Mouse (Mus musculus): ENCODE data around the gene Gm765.

Gene Gm765

DNA sequence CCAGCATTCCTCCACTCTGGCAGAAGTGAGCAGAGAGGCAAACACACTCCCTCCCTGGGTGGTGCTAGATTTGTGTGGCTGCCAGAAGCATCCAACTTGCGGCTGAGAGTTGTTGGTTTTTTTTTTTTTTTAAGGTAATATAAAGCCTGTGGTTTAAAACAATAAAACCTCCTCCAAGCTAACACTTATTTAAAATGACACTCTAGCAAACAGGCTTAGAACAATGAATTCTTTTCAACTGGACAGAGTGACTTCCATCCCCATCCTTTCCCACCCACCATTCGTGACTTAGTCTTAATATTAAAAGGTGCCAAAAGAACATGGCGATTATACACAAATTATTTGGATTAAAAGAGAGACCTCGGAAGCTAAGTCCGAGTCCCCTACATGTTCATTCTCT is at the start of gene Gm765:
Gene Gm765, minus strand, starts transcription at position 101 of the 400 bp plus-strand sequence.
- DNase-seq (ENCODE audit: low read depth, low spot score) = no peak

DNA sequence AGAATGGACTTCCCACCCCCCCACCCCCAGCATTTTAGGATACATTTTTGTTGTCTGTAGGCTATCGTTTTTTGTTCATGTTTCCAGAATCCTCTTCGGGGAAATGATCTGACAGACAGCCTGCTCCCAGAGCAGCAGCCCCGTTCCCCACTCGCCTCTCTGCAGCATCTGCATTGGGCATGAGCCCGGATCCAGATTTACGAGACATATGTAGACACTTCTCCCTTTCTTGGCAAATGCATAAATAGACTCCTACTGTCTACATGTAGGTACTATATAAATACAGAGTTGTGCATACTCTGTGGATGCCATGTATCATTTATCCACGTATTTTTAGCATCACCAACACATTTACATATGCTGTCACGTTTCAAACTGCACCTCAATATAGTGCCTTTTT is 42.9 kb upstream of the Gm765 start:
- no peak for DNase-seq (ENCODE audit: low read depth, low spot score)

DNA sequence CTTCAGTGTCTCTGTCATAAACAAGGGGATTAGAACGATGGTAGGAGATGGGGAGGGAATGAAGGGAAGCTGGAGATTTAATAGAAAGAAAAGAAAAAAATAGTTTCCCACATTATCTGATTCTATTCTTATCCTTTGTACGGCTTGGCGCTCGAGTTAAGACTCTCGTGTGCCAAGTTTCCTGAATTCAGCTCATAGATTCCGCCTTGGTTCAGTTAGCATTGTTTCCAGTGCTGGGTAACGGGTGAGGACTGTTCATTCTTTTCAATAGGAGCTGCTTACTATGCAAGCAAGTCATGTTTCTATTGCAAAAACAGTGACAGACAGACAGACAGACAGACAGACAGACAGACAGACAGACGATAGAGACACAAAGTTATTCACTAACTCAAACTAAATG is 41.9 kb upstream of the Gm765 start:
- no peak for DNase-seq (ENCODE audit: low read depth, low spot score)

DNA sequence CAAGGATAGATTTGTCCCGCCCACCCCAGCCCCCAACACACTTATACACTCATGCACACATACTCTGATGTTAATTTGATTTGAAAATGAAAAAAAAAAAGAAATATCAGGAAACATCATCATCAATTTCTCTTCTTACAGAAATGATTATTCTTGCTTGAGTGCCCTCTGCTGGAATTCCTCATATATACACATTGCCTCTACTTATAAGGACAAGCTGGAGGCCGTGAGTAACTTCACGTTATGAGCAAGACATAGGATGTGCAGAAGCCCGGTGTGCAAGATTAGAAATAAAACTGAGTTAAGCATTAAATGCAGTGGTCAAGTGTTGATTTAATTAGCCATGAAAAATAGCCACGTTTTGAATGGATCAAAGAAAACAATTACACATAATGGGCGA is 40.9 kb upstream of the Gm765 start:
- DNase-seq (ENCODE audit: low read depth, low spot score) = peak; percentile 6

DNA sequence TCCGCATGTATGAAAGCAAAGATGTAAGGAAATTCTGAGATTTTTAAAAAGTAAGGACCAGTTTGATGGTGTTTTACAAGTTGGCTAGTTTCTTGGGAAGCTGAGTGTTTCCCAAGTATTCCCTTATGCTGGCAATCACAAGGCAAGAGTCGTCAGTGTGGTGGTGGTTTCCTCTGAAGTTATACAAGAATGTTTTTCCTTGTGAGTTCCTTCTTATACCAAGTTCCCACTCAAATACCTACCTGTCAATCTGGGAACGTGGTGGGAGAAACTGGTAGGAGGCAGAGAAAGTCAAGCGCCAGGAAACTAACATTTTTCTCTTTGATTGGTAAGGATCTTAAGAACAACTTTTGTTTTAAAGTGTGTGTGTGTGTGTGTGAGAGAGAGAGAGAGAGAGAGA is 23.6 kb upstream of the Gm765 start:
- no peak for DNase-seq (ENCODE audit: low read depth, low spot score)

DNA sequence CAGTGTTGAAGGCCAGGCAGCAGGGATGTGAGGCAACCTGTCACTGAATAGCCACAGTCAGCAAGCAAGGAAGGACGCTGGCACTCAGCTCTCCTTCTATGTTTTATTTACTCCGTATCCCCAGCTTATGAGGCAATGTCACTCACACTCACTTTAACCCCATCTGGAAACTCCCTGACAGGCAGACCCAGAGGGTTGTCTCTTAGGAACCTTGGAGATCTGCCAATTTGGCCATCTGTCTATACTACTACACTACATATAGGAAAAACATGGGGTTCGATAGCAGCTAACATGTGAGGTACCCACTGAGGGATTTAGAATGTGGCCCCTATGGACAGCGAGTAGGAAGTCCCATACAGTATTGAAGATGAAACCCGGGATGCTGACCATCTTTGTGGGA is 12.7 kb upstream of the Gm765 start:
- DNase-seq (ENCODE audit: low read depth, low spot score) = no peak

DNA sequence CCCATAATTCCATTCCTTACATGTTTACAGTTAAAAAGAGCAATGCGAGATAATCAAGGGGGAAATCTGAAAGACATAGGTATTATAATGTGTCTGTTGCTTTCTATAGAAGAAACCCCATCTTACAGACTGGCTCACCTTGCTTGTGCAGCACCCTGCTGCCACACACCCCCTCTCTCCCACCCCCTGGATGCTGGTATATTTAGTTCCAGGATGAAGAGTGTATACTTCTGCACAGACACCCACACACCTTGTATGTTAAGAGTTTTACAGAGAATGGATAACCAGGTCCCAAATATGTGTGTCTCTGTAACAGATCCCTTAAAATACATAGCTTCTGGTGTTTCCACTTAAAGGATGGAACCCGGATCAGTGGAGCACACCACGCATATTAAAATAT is 10.7 kb upstream of the Gm765 start:
- no peak for DNase-seq (ENCODE audit: low read depth, low spot score)

DNA sequence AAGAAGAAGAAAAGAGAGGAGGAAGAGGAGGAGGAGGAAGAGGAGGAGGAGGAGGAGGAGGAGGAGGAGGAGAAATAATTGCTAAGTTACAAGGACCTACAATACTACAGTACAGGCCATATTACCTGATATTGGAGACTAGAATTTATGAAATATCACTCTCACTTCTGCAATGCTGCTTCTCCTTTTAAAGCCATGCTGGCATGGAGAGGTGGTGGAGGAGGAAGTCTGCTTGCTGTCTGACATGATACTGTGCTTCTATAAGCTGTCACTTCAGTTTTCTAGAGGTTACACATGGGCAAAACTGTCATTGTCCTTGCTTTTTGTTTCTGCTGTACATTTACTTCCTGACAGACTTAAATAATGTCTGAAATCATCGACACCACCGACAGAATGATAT is 9.8 kb downstream of the Gm765 start:
- no peak for DNase-seq (ENCODE audit: low read depth, low spot score)

DNA sequence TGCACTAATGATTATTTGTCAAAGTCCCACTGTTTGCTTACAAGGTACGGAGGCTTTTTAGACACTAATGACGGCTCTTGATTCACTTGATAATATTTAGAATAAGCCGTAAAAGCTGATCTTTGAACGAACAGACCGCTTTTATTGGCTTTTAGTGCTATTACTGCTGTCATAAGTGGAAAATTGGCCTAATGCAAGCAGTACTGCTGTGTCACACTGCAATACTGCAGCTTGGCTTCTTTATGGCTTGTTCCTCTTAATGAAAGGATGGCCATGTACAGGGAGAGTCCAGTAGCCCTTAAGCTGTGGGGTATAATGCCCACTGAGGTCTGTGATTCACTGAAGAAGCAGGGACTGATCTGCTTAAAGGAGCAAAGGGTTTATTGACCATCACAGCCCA is 30.9 kb downstream of the Gm765 start:
- DNase-seq (ENCODE audit: low read depth, low spot score) = no peak

DNA sequence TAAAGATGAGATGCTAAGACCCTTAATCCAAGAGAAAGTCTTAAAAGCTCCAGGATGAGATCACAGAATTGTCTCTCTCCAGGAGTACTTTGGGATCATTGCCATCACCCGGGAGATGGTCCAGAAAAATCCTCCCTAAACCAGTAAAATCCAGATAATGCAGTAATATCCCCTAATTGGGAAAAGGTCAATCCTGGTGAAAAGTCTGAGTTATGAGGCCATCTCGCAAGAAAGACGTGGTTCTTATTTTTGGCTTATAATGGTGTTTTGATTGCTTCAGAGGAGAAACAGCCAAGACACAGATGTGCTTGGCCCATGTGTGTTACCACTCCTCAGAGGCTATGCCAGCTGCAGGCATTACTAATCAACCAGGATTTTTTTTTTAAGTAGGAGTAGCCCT is 34.9 kb downstream of the Gm765 start:
- no peak for DNase-seq (ENCODE audit: low read depth, low spot score)

DNA sequence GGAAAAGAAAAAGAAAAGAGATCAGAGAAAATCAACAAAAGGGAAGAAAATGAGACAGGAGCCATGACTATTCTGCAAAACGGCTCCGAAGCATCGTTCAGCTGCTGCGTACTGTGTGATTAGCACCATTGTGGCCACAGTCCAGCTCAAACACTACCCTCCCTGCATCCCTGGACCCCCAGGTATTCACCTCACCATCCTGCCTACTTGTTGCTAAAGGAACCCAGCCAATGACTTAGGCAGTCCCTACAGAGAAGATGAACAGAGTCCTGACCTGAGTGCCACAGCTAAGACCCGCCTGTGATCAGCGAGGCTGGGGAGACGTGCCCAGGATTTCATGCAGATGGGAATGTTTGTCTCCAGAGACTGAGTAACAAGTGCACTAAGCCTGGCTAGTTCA is 35.4 kb downstream of the Gm765 start:
- DNase-seq (ENCODE audit: low read depth, low spot score) = no peak

DNA sequence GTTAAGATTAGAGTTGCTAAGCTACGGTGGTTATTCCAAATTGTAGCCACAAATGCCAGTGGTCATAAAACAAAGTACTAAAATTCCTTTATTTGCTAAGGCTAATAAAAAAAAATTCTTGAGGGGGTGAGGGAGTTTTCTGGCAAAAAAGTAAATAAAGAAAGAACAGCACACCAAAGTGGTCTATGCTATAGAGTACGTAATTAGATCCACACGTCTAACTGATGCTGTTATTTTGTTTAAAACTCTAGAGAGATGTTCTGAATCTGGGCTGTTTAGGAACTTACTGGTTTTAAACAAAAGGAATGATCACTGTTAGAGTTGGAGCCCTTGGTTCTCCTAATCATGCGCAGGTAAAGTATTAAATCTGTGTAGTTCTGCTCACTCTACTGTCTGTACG is 50.5 kb downstream of the Gm765 start:
- DNase-seq (ENCODE audit: low read depth, low spot score) = no peak

DNA sequence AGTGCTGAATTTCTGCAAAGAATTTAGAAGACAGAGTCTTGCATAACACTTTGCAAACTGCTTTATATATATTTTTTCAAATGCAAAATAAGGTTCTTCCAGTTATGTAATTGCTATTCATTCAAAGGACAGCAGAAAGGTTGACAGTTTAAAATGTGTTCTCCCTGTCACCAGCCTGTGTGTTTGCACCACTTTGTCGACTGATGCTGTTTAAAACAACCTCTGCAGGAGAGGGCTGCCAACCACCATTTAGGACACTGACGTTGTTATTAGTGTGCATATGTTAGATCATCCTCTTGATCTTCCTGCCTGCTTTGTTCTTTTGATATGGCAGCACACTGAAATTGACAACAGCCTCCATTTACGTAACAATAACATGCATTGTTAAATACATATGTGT is 54.2 kb downstream of the Gm765 start:
- DNase-seq (ENCODE audit: low read depth, low spot score) = no peak

DNA sequence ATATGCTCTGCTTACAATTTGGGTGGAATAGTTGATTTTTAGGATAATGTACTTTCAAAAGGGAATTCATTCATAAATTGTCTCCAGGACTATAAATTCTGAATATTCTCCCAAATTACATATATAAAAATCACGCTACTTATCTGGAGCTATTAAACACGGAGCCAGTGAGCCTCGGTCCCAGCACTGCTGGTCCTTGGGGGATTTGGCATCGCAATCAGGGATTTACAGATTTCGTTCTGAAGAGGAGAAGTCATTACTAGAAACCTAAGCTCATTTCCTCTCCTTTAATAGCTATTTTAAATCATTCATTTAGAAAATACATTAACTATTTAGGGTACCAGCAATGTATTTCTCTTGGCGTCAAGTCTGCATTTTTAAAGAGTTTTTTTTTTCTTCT is 55.0 kb downstream of the Gm765 start:
- no peak for DNase-seq (ENCODE audit: low read depth, low spot score)

DNA sequence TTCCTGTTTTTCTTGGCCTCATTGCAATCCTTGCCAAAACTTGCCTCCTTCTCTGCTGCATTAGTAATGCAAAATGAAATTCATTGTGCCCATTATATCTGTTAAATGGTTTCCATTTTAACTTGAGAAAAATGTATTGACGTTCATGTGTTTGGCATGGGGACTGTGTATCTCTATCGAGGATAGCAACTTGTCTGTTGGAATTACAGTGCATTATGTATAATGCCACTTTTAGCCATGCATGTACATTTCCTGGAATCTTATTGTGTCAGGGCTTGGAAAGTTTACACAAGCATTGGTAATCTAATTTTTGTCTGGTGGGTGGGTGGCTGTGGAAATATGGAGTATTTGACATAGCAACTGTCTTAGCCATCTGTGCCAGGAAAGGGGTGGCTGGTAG is 57.4 kb downstream of the Gm765 start:
- no peak for DNase-seq (ENCODE audit: low read depth, low spot score)

DNA sequence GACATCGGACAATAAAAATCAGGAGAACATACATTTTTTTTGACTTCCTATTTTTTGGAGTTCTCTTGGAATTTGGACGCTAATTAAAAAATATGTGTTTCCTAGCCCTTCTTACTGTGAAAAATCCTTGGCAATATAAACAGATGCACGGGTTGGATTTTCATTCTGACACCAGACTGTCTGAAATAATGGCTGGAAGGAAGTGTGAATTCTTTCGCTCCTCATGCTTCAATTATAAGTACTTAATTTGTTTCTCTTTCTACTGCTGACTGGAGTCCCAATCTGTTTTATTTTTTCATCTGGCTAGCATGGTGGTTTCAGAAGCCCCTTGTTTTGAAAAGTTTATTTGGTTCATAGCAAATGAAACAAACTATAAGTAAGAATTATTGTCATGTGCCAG is 59.8 kb downstream of the Gm765 start:
- DNase-seq (ENCODE audit: low read depth, low spot score) = no peak

DNA sequence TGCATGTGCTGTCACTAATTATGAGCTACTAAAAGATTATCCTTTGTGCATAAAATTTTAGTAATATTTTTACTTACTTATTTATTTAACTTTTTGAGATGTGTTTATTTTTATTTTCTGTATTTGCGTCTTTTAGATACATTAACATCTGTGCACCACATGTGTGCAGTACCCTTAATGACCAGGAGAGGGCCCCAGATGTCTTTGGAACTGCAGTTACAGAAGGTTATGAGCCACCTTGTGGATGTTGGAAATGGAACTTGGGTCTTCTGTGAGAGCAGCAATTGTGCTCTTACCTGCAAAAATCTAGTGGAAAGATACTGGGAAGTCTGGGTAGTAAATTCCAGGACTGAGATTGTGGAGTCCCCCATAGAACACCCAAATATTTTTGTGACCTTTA is 71.0 kb downstream of the Gm765 start:
- DNase-seq (ENCODE audit: low read depth, low spot score) = peak; percentile 9

DNA sequence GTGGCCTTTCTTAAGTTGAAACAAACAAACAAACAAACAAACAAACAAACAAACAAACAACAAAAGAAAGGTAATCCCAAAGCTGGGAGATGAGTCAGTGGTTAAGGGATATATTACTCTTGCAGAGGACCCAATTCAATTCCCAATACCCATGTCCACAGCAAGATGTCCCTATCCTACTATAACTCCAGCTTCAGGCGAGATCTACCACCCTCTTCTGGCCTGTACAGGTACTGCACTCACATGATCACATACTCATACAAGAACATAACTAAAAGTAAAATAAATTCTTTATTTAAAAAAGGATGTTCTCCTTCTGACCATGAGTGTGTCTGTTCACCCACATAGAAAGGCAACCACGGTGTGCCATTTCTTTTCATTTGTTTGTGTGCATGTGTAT is 79.6 kb downstream of the Gm765 start:
- DNase-seq (ENCODE audit: low read depth, low spot score) = no peak

DNA sequence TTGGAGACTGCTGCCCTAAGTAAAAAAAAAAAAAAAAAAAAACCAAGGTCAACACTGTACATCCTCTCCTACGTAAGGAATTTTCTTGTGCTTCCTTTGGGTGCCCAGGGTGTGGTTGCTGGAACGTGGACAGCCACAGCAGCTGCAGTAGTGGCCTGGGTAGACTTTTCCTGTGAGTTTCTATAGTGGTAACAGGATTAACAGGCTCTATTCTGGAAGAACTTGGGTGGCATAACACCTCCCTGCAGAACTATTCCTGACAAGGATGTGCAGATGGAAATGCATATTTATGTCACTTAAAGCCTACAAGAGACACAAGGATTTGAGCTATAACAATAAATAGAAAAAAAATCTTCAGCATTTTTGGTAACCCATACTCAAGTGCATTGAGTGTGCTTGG is 83.5 kb downstream of the Gm765 start:
- no peak for DNase-seq (ENCODE audit: low read depth, low spot score)

DNA sequence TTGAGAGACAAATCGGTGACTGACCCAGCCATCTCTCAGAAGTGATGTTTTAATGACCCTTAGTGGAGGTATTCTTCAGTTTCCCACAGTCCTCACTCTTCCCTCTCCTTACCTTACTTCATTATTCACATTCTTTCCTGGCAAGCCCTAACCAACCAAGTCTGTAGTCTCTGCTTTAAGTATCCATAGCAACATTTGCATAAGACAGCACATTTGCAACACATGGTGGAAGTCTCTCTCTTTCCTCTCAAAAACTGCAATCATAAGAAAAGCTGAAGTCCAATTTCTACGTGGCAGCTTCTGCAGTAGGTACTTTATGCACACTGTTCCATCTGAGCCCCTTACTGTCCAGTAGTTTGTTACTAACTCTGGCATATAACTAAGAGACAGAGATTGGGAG is 96.1 kb downstream of the Gm765 start:
- DNase-seq (ENCODE audit: low read depth, low spot score) = no peak

DNA sequence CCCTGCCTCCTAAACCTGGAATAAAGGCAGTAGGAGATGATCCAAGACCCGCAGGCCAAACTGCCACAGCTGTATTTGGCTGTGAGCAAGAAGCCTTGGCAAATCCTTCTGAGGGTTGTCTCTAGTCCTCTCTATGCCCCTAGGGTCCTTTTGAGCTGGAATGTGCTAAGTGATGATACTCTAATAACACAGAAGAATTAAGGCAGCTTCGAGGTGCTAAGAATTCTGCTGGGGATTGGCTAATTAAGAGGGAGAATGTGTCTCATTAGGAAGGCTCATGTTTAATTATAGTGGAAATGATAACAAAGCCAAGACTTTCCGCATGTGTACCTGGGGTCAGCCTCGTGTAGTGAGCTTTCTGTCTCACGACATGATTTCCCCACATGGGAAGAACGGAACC is 99.4 kb downstream of the Gm765 start:
- DNase-seq (ENCODE audit: low read depth, low spot score) = no peak

DNA sequence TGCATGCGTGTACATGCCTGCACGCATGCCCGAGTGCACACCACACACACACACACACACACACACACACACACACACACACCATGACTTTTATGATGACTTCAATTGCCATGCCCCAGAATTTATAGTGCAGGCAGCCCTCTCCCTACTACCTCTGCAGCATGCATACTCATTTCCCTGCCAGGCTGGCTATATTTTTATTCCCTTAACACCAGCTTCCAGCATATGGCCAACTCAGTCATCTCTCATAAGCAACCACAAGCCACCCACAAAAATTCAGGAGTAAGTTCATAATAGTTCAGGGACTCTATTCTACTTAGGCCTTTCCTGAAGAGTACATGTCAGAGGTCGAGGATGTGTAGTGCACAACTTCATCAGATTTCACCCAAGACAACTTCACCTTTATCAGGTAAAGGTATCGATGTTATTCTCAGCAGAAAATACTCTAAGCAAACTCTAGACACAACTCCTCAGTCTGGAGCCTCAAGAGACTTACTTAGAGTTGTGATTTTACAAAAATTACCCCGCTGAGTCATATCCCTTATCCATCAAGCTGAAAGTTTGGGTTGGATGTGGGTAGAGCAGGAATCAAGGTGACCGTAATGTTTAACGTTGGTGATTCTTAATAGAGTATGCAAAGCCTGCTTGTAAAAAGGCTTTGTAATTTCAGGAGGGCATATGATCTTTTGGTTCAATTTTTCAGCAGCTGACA is 101.8 kb downstream of the Gm765 start:
- no peak for DNase-seq (ENCODE audit: low read depth, low spot score)

DNA sequence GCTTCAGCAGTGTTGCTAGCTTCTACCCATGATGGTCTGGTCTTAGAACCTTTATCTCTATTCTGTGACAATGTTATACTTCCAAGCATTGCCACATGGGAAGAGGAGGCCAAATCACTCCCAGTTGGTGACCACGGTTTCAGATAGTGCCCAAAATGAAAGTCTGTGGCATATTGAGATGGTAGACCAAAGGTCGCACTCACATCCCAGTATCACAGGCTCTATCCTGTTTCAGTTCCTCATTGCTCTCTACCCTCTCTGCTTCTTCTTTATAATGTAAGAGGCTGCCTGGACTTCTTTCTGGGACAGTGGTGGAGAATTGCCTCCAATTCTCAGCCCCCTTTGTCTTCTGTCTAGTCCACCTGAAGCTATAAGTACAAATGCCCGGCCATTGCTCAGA is 108.5 kb downstream of the Gm765 start:
- no peak for DNase-seq (ENCODE audit: low read depth, low spot score)

DNA sequence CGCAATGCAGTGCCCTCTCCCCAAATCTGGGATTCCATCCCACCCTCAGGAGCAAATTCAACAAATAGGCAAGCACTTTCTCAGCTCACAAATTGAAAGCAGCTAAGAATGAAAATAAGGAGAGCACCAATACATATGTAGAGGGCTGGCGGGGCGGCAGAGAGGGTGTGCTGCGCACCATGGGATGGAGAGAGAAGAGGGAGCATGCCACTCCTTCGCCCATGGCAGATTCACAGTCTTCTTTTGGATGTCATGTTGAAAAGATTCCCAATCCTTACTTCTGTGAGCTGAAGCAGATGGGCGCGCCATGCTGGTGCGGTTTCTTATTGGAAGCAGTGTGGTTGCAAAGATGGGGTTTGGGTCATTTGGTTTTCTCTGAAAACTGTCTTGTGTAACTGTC is 118.6 kb downstream of the Gm765 start:
- DNase-seq (ENCODE audit: low read depth, low spot score) = no peak

Data from retina, postnatal 7 days (tissue).